8 mouse cellular contexts compared by ENCODE assay signal in the genomic region with DNA sequence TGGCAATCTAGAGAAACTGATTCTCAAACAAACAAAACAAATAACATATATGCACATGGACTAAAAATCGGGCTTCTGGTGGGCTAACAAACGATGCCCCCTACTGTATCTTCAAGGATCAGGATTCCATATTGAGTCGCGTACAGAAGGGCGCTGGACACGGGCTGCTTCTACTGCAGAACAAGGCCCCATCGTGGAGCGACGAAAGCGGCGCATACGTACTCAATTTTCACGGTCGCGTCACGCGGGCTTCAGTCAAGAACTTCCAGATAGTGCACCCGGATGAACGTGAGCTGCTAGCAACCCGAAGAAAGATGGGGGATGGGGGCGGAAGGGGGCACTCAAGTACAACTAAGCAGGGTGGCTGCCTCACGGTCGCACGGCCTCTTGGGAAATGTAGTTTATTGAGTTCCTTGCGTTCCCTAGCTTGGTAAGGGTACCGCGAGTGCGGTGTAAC. TPM values are rescaled to one million over a fixed set of nuclear protein-coding genes. Genes with fewer than 3 reads are reported as not detected.
DNase-seq lines count a peak whose midpoint lies in the region.

No protein-coding gene starts in this region.

- peaks cover 59% of the 10 kb centered on the region for H3K4me1 ChIP-seq in megakaryocyte, embryonic 14.5 days

- peak; percentile 96 for DNase-seq in T-cell, adult 2 months (ENCODE audit: low spot score)
- DNase-seq in cerebellum, postnatal 36 days, result peak; percentile 80
- DNase-seq in gastrocnemius, postnatal 10 days, result peak; percentile 72
- peak; percentile 98 for DNase-seq in induced T-regulatory cell, adult 2 months (ENCODE audit: low read depth)
- DNase-seq in left cerebral cortex, adult 9 months (ENCODE audit: low spot score in 2 of 2), result peak; percentile 76 to 91
- peak; percentile 91 to 94 for DNase-seq in right cerebral cortex, adult 2 months (ENCODE audit: low spot score in 2 of 2)
- DNase-seq in urinary bladder, postnatal 10 days (ENCODE audit: low spot score), result peak; percentile 49

- peaks cover 33% of the 10 kb centered on the region for H3K36me3 ChIP-seq in megakaryocyte, embryonic 14.5 days (replicated peaks; ENCODE audit: low read length)

- no peaks in the 10 kb centered on the region for H3K27me3 ChIP-seq in megakaryocyte, embryonic 14.5 days (replicated peaks)

- H3K9me3 ChIP-seq in megakaryocyte, embryonic 14.5 days, result no peaks in the 10 kb centered on the region

- H3K4me3 ChIP-seq in megakaryocyte, embryonic 14.5 days (replicated peaks), result peak overlapping the region; percentile 92

RNA-seq across cellular contexts. Expression of a gene that starts 4.3 kb away (rescaled TPM):
- total RNA-seq in gastrocnemius, postnatal 10 days (2021), result 10 to 100 TPM; 16.3 to 16.9 TPM
- 361 and 818 TPM in 2 replicates for polyA plus RNA-seq in megakaryocyte, embryonic 14.5 days (2012; ENCODE audit: insufficient read depth, low replicate concordance)

RNA-seq across cellular contexts. Expression of a gene that starts 4.4 kb away (rescaled TPM):
- total RNA-seq in gastrocnemius, postnatal 10 days (2021), result 10 to 100 TPM; 14.8 to 16.3 TPM
- polyA plus RNA-seq in megakaryocyte, embryonic 14.5 days (2012; ENCODE audit: insufficient read depth, low replicate concordance), result 2.9 and 16.4 TPM in 2 replicates

RNA-seq across cellular contexts. Expression of a gene that starts 11.6 kb away (rescaled TPM):
- 100 to 1,000 TPM; 121 to 137 TPM for total RNA-seq in gastrocnemius, postnatal 10 days (2021)
- 504 and 892 TPM in 2 replicates for polyA plus RNA-seq in megakaryocyte, embryonic 14.5 days (2012; ENCODE audit: insufficient read depth, low replicate concordance)

RNA-seq across cellular contexts. Expression of a gene that starts 32.9 kb away (rescaled TPM):
- total RNA-seq in gastrocnemius, postnatal 10 days (2021), result under 1 TPM in 1 of 2 experiments, not detected in 1; 0.19 TPM
- 4.9 and 6.8 TPM in 2 replicates for polyA plus RNA-seq in megakaryocyte, embryonic 14.5 days (2012; ENCODE audit: insufficient read depth, low replicate concordance)

RNA-seq across cellular contexts. Expression of a gene that starts 33.2 kb away (rescaled TPM):
- 1 to 10 TPM; 8.8 to 9.5 TPM for total RNA-seq in gastrocnemius, postnatal 10 days (2021)
- polyA plus RNA-seq in megakaryocyte, embryonic 14.5 days (2012; ENCODE audit: insufficient read depth, low replicate concordance), result 0.23 and 0.70 TPM in 2 replicates

Comparison
In these comparisons a context has a peak if more than half of its experiments do, and no peak if none do; other contexts are left out.
1. Peak in every context shown above with its lines: DNase-seq and H3K4me3 ChIP-seq.